Comparison of ENCODE assay signal across 20 mouse cellular contexts in the genomic region with DNA sequence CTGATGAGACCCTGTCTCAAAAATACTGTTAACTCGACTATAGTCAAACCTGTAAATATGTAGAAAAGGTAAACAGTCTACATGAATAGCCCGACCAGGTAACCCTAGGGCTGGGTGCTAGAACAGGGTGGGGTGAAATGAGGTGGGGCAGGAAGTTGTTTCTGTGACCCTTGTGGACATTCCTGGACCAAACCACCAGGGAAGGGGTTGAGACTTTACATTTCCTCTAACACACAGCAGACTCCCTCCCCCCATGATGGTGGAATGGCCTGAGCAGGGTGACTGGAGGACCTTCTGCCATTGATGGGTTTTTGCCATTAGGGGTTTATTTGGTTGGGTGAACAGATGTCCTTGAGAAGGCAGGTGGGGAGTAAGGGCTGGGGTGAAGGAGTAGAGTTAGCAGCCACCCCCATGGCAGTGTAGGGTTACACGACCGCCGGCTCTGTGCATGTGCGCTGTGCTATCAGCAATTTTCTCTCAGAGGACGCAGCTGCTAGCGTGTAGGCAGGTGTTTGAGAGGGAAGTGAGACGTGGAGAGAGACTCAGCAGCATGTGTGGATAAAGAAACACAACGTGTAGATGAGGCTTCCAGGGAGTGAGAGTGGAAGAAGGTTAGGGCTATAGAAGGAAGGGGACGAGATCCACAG. TPM values are rescaled to one million over a fixed set of nuclear protein-coding genes. Genes with fewer than 3 reads are reported as not detected.
A peak's percentile ranks its signal among the peaks of the same experiment; 100 is the strongest.
DNase-seq lines count a peak whose midpoint lies in the region; ATAC-seq and TF ChIP-seq lines count a peak whose summit lies in the region.
"Had no signal": no experiment of that assay in that cellular context is flagged by ENCODE, and none has a peak within 500 bp of the region (broad histone marks: within the 10 kb centered on the region; RNA-seq: fewer than 3 reads in every experiment).

No protein-coding gene starts in this region.

- no peak for TF ChIP-seq CTCF in hindbrain, postnatal 0 days (IDR thresholded peaks at IDR 0.05; ENCODE audit: low read depth)

- no peaks in the 10 kb centered on the region for H3K4me1 ChIP-seq in hindbrain, embryonic 12.5 days
- H3K4me1 ChIP-seq in hindbrain, postnatal 0 days (ENCODE audit: insufficient read depth, low read length), result no peaks in the 10 kb centered on the region
- H3K4me1 ChIP-seq in neural tube, embryonic 12.5 days, result 0 out of 2 replicates have a peak, but pooled peaks cover 4% of the 10 kb centered on the region
- no peaks in the 10 kb centered on the region for H3K4me1 ChIP-seq in neural tube, embryonic 15.5 days
- H3K4me1 ChIP-seq in intestine, embryonic 15.5 days (replicated peaks), result no peaks in the 10 kb centered on the region
- peaks cover 2% of the 10 kb centered on the region; the same call in 1 of the 2 replicates for H3K4me1 ChIP-seq in stomach, embryonic 16.5 days (ENCODE audit: control insufficient read depth, insufficient read depth, low read length)
- H3K4me1 ChIP-seq: hindbrain, embryonic 10.5 days; liver, embryonic 12.5 days; lung, embryonic 15.5 days; midbrain, embryonic 15.5 days had no signal

- WGBS in hindbrain, embryonic 12.5 days, result 80% methylated on average over 11 of the region's 11 CpGs
- 92% methylated on average over 11 of the region's 11 CpGs for WGBS in hindbrain, postnatal 0 days
- WGBS in neural tube, embryonic 12.5 days, result 80% methylated on average over 11 of the region's 11 CpGs
- WGBS in neural tube, embryonic 15.5 days, result 86% methylated on average over 11 of the region's 11 CpGs
- 78% methylated on average over 11 of the region's 11 CpGs for WGBS in intestine, embryonic 15.5 days
- 75% methylated on average over 11 of the region's 11 CpGs for WGBS in stomach, embryonic 16.5 days

- H3K4me2 ChIP-seq in hindbrain, embryonic 12.5 days (replicated peaks), result no peak overlapping the region
- H3K4me2 ChIP-seq in hindbrain, postnatal 0 days (ENCODE audit: low read depth, low read length), result no peak overlapping the region
- no peak overlapping the region for H3K4me2 ChIP-seq in neural tube, embryonic 12.5 days (replicated peaks)
- no peak overlapping the region for H3K4me2 ChIP-seq in neural tube, embryonic 15.5 days
- H3K4me2 ChIP-seq in intestine, embryonic 15.5 days (replicated peaks), result no peak overlapping the region
- H3K4me2 ChIP-seq in stomach, embryonic 16.5 days (ENCODE audit: low read depth, low read length), result no peak overlapping the region
- H3K4me2 ChIP-seq: liver, embryonic 12.5 days; lung, embryonic 15.5 days; midbrain, embryonic 15.5 days had no signal

- H3K27ac ChIP-seq in hindbrain, embryonic 12.5 days, result no peak overlapping the region
- H3K27ac ChIP-seq in hindbrain, postnatal 0 days, result no peak overlapping the region
- H3K27ac ChIP-seq in neural tube, embryonic 12.5 days, result no peak overlapping the region
- no peak overlapping the region for H3K27ac ChIP-seq in neural tube, embryonic 15.5 days (replicated peaks)
- H3K27ac ChIP-seq in intestine, embryonic 15.5 days, result no peak overlapping the region
- H3K27ac ChIP-seq in stomach, embryonic 16.5 days (ENCODE audit: low read length), result no peak overlapping the region
- H3K27ac ChIP-seq: gastrocnemius, adult 2 months; heart, adult 2 months; hindbrain, embryonic 10.5 days; liver, embryonic 12.5 days; lung, embryonic 15.5 days; midbrain, embryonic 15.5 days had no signal

- H3K36me3 ChIP-seq in hindbrain, embryonic 12.5 days, result no peaks in the 10 kb centered on the region
- H3K36me3 ChIP-seq in hindbrain, postnatal 0 days (ENCODE audit: insufficient read depth, low read length), result no peaks in the 10 kb centered on the region
- H3K36me3 ChIP-seq in neural tube, embryonic 12.5 days, result no peaks in the 10 kb centered on the region
- no peaks in the 10 kb centered on the region for H3K36me3 ChIP-seq in neural tube, embryonic 15.5 days
- peaks cover 3% of the 10 kb centered on the region; the same call in 1 of the 2 replicates for H3K36me3 ChIP-seq in intestine, embryonic 15.5 days
- peaks cover 4% of the 10 kb centered on the region for H3K36me3 ChIP-seq in stomach, embryonic 16.5 days (ENCODE audit: control insufficient read depth, insufficient read depth, low read length)
- H3K36me3 ChIP-seq: hindbrain, embryonic 10.5 days; liver, embryonic 12.5 days; lung, embryonic 15.5 days; midbrain, embryonic 15.5 days had no signal

- H3K9me3 ChIP-seq in hindbrain, embryonic 12.5 days (replicated peaks), result no peaks in the 10 kb centered on the region
- no peaks in the 10 kb centered on the region for H3K9me3 ChIP-seq in hindbrain, postnatal 0 days (ENCODE audit: low read length)
- H3K9me3 ChIP-seq in neural tube, embryonic 12.5 days, result no peaks in the 10 kb centered on the region
- no peaks in the 10 kb centered on the region for H3K9me3 ChIP-seq in neural tube, embryonic 15.5 days (replicated peaks)
- no peaks in the 10 kb centered on the region for H3K9me3 ChIP-seq in intestine, embryonic 15.5 days
- H3K9me3 ChIP-seq in stomach, embryonic 16.5 days (replicated peaks; ENCODE audit: control insufficient read depth, low read length), result no peaks in the 10 kb centered on the region
- H3K9me3 ChIP-seq: hindbrain, embryonic 10.5 days; liver, embryonic 12.5 days; lung, embryonic 15.5 days; midbrain, embryonic 15.5 days had no signal

- no peak for DNase-seq in hindbrain, postnatal 0 days (ENCODE audit: low spot score)
- DNase-seq: adrenal gland, postnatal 14 days; cerebellum, adult 9-10 months; gastrocnemius, adult 2 months; heart, adult 2 months; right cerebral cortex, postnatal 25 days; thymus, adult 2 months had no signal

- H3K27me3 ChIP-seq in hindbrain, embryonic 12.5 days, result no peaks in the 10 kb centered on the region
- no peaks in the 10 kb centered on the region for H3K27me3 ChIP-seq in hindbrain, postnatal 0 days (ENCODE audit: insufficient read depth, low read length)
- H3K27me3 ChIP-seq in neural tube, embryonic 12.5 days (replicated peaks), result no peaks in the 10 kb centered on the region
- H3K27me3 ChIP-seq in neural tube, embryonic 15.5 days (replicated peaks), result no peaks in the 10 kb centered on the region
- H3K27me3 ChIP-seq in intestine, embryonic 15.5 days (replicated peaks), result no peaks in the 10 kb centered on the region
- H3K27me3 ChIP-seq in stomach, embryonic 16.5 days (ENCODE audit: control insufficient read depth, insufficient read depth, low read length), result no peaks in the 10 kb centered on the region
- H3K27me3 ChIP-seq: liver, embryonic 12.5 days; lung, embryonic 15.5 days; midbrain, embryonic 15.5 days had no signal

- no peak overlapping the region for H3K9ac ChIP-seq in hindbrain, embryonic 12.5 days
- no peak overlapping the region for H3K9ac ChIP-seq in hindbrain, postnatal 0 days (replicated peaks; ENCODE audit: low read length)
- H3K9ac ChIP-seq in neural tube, embryonic 12.5 days, result no peak overlapping the region
- no peak overlapping the region for H3K9ac ChIP-seq in neural tube, embryonic 15.5 days (replicated peaks)
- H3K9ac ChIP-seq in intestine, embryonic 15.5 days, result no peak overlapping the region
- H3K9ac ChIP-seq in stomach, embryonic 16.5 days (ENCODE audit: low read length), result no peak overlapping the region
- H3K9ac ChIP-seq: liver, embryonic 12.5 days; lung, embryonic 15.5 days; midbrain, embryonic 15.5 days had no signal

- no peak overlapping the region for H3K4me3 ChIP-seq in hindbrain, embryonic 12.5 days
- H3K4me3 ChIP-seq in hindbrain, postnatal 0 days (ENCODE audit: low read length), result no peak overlapping the region
- no peak overlapping the region for H3K4me3 ChIP-seq in neural tube, embryonic 12.5 days
- no peak overlapping the region for H3K4me3 ChIP-seq in neural tube, embryonic 15.5 days (replicated peaks)
- no peak overlapping the region for H3K4me3 ChIP-seq in intestine, embryonic 15.5 days (replicated peaks)
- H3K4me3 ChIP-seq in stomach, embryonic 16.5 days (replicated peaks; ENCODE audit: low read length), result no peak overlapping the region
- H3K4me3 ChIP-seq: gastrocnemius, adult 2 months; heart, adult 2 months; hindbrain, embryonic 10.5 days; liver, embryonic 12.5 days; lung, embryonic 15.5 days; midbrain, embryonic 15.5 days had no signal

- 0 out of 2 replicates have a peak, but pooled peaks have one; percentile 51 for ATAC-seq in hindbrain, embryonic 12.5 days (ENCODE audit: low FRiP score)
- ATAC-seq in hindbrain, postnatal 0 days, result no peak
- ATAC-seq in neural tube, embryonic 12.5 days (ENCODE audit: low FRiP score, low read depth), result 0 out of 2 replicates have a peak, but pooled peaks have one; percentile 37
- no peak for ATAC-seq in neural tube, embryonic 15.5 days (ENCODE audit: low FRiP score)
- ATAC-seq in intestine, embryonic 15.5 days, result 0 out of 2 replicates have a peak, but pooled peaks have one; percentile 47
- ATAC-seq in stomach, embryonic 16.5 days (ENCODE audit: insufficient read depth, low FRiP score), result peak; percentile 64; the same call in 1 of the 2 replicates
- ATAC-seq in erythroid progenitor cell, adult 5-6 weeks (replicated peaks; ENCODE audit: low FRiP score, poor library complexity, severe bottlenecking), result no peak
- no peak for ATAC-seq in cerebellum, adult (ENCODE audit: insufficient number of reproducible peaks, low FRiP score, low TSS enrichment)
- ATAC-seq: forebrain, embryonic 16.5 days; inflammation-experienced regulatory T-cells, adult 6 months; liver, embryonic 12.5 days; midbrain, embryonic 15.5 days had no signal

RNA-seq across cellular contexts. Expression of a gene that starts 59.3 kb away (rescaled TPM):
- 16.1 and 19.6 TPM in 2 replicates for polyA plus RNA-seq in hindbrain, embryonic 12.5 days (2016; fragmentation: Nextera tagmentation; extraction: Ambion mirVana)
- 48.4 and 53.6 TPM in 2 replicates for total RNA-seq in hindbrain, postnatal 0 days (2014; rRNA removed)
- polyA plus RNA-seq in hindbrain, postnatal 0 days (2015; fragmentation: Nextera tagmentation; extraction: Ambion mirVana), result 32.6 and 35.9 TPM in 2 replicates
- polyA plus RNA-seq in neural tube, embryonic 12.5 days (2016; fragmentation: Nextera tagmentation; extraction: Ambion mirVana), result 13.6 and 15.7 TPM in 2 replicates
- polyA plus RNA-seq in neural tube, embryonic 15.5 days (2015; fragmentation: Nextera tagmentation; extraction: Ambion mirVana), result 18.1 and 25.7 TPM in 2 replicates
- polyA plus RNA-seq in intestine, embryonic 15.5 days (2015; fragmentation: Nextera tagmentation; extraction: Ambion mirVana), result 64.7 and 71.9 TPM in 2 replicates
- 47.0 and 47.6 TPM in 2 replicates for polyA plus RNA-seq in stomach, embryonic 16.5 days (2015; fragmentation: Nextera tagmentation; extraction: Ambion mirVana)
- total RNA-seq in erythroid progenitor cell, adult 5-6 weeks (2015; ENCODE audit: low replicate concordance), result 5.4 TPM in 1 of 2 replicates, not detected in the other
- 0.45 TPM in 1 of 2 replicates, not detected in the other for total RNA-seq in erythroid progenitor cell, adult 5-6 weeks (2017; ENCODE audit: low replicate concordance)

Comparison
In these comparisons a context has a peak if more than half of its experiments do, and no peak if none do; other contexts are left out.
1. ATAC-seq: peak in hindbrain, embryonic 12.5 days (single experiment), neural tube, embryonic 12.5 days (single experiment), intestine, embryonic 15.5 days (single experiment) and stomach, embryonic 16.5 days (single experiment); none in hindbrain, postnatal 0 days (single experiment), neural tube, embryonic 15.5 days (single experiment), erythroid progenitor cell, adult 5-6 weeks (single experiment) and cerebellum, adult (single experiment).